Mouse (Mus musculus) embryonic facial prominence, embryonic 10.5 days (tissue): ENCODE measurements around the gene Ptprg. TPM values are rescaled to one million over a fixed set of nuclear protein-coding genes. Genes with fewer than 3 reads are reported as not detected.

Experiments used
- DNase-seq: peaks from one replicate; pipeline ENCODE4 v3.0.0-alpha.2; 2017; ENCODE audit warnings: low spot score
- H3K27ac ChIP-seq: fragments of 300-500 bp; sonication (generic); replicated peaks from 2 replicates; pipeline ENCODE4 v1.5.1; 2016; ENCODE audit warnings: mild to moderate bottlenecking
- H3K27me3 ChIP-seq: fragments of 300-500 bp; sonication (generic); replicated peaks from 2 replicates; pipeline ENCODE4 v1.6.1; 2016; ENCODE audit warnings: low read depth, mild to moderate bottlenecking; ENCODE audit not compliant: poor library complexity, severe bottlenecking
- H3K36me3 ChIP-seq: fragments of 300-500 bp; sonication (generic); replicated peaks from 2 replicates; pipeline ENCODE4 v1.6.1; 2016; ENCODE audit warnings: mild to moderate bottlenecking, moderate library complexity
- H3K4me1 ChIP-seq: fragments of 300-500 bp; sonication (generic); 2 replicates; pipeline ENCODE4 v1.6.1; 2016
- H3K4me3 ChIP-seq: fragments of 300-500 bp; sonication (generic); 2 replicates; pipeline ENCODE4 v1.5.1; 2016; ENCODE audit warnings: mild to moderate bottlenecking, moderate library complexity
- H3K9me3 ChIP-seq: fragments of 300-500 bp; sonication (generic); 2 replicates; pipeline ENCODE4 v1.6.1; 2016; ENCODE audit warnings: mild to moderate bottlenecking
- WGBS: fragments of 180-500 bp; shearing (Covaris S2); methylation state at CpG from one replicate; pipeline ENCODE4 v1.1.7; 2016; 5-methylcytosine and 5-hydroxymethylcytosine counted together
- polyA plus RNA-seq: library from polyadenylated mRNA; unstranded; fragments of >200 nt; fragmentation: Nextera tagmentation; extraction: Ambion mirVana; gene quantifications from 2 replicates; pipeline ENCODE4 v1.2.1, GENCODE M21; 2016

Gene Ptprg
- polyA plus RNA-seq, 1 experiment from 2014 or later: 40.7 TPM

GRCm38 (mm10) chr14:12099390-12100333 is 546.3 kb downstream of the Ptprg start:
- H3K27me3 ChIP-seq: no peaks in the 10 kb centered on the region
- 79% methylated on average over 12 of the region's 12 CpGs for WGBS
- no peaks in the 10 kb centered on the region for H3K36me3 ChIP-seq
- no peak for DNase-seq
- H3K9me3 ChIP-seq: no peaks in the 10 kb centered on the region
- no peak overlapping the region for H3K4me3 ChIP-seq
- H3K4me1 ChIP-seq: peaks cover 16% of the 10 kb centered on the region
- no peak overlapping the region for H3K27ac ChIP-seq

- Histone ChIP-seq H3K27ac (no peak overlapping the region), H3K36me3 (no peaks in the 10 kb centered on the region), H3K27me3 (no peaks in the 10 kb centered on the region), H3K4me3 (no peak overlapping the region), H3K9me3 (no peaks in the 10 kb centered on the region), H3K4me1 (peaks cover 16% of the 10 kb centered on the region)
- DNase-seq: no peak
- WGBS: 86% methylated on average over 11 of the region's 11 CpGs
Observed at GRCm38 (mm10) chr14:12102389-12103325, 549.3 kb downstream of the Ptprg start.

- H3K4me3 ChIP-seq: no peak overlapping the region
- DNase-seq: no peak
- no peaks in the 10 kb centered on the region for H3K9me3 ChIP-seq
- WGBS: 83% methylated on average over 12 of the region's 12 CpGs
- H3K36me3 ChIP-seq: no peaks in the 10 kb centered on the region
- H3K4me1 ChIP-seq: peaks cover 14% of the 10 kb centered on the region
- H3K27me3 ChIP-seq: no peaks in the 10 kb centered on the region
- H3K27ac ChIP-seq: no peak overlapping the region
Observed at GRCm38 (mm10) chr14:12104297-12105155, 551.2 kb downstream of the Ptprg start.

DNA sequence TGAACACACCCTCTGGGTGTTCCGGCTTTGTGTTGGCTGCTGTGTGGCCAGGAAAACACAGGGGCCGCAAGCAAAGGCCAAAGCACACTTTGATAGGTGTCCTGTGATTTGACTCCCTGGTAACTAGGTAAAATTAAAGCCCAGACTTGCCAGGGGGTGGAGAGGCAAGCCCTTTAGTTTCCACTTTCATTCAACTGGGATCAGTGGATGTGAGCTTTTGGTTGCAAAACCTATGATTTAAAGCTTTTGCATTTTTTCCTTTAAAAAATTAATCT is 551.8 kb downstream of the Ptprg start:
- no peak for DNase-seq
- no peaks in the 10 kb centered on the region for H3K9me3 ChIP-seq
- WGBS: 85% methylated on average over 2 of the region's 2 CpGs
- H3K27me3 ChIP-seq: no peaks in the 10 kb centered on the region
- no peaks in the 10 kb centered on the region for H3K36me3 ChIP-seq
- no peak overlapping the region for H3K4me3 ChIP-seq
- no peak overlapping the region for H3K27ac ChIP-seq
- H3K4me1 ChIP-seq: peaks cover 9% of the 10 kb centered on the region

DNA sequence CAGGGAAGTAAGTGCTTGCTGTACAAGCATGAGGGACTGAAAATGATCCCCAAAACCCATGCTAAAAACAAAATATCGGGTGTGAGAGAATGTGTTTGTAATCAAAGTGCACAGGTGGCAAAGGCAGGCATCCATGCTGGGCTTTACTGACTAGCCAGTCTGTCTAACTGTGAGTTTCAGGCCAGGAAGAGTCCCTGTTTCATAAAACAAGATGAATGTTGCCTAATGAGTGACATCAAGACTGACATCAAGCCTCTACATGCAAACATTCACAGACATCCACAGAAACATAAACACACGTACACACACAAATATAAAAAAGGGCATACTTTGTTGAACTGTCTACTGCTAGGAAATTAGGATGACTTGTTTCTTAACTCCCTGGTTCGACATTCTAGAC is 552.3 kb downstream of the Ptprg start:
- Histone ChIP-seq H3K27ac (no peak overlapping the region), H3K4me1 (peaks cover 6% of the 10 kb centered on the region), H3K27me3 (no peaks in the 10 kb centered on the region), H3K36me3 (no peaks in the 10 kb centered on the region), H3K9me3 (no peaks in the 10 kb centered on the region), H3K4me3 (no peak overlapping the region)
- no peak for DNase-seq
- 90% methylated on average over 3 of the region's 3 CpGs for WGBS

GRCm38 (mm10) chr14:12107459-12107858 is 554.1 kb downstream of the Ptprg start:
- Histone ChIP-seq H3K27me3 (no peaks in the 10 kb centered on the region), H3K27ac (no peak overlapping the region), H3K4me3 (no peak overlapping the region), H3K9me3 (no peaks in the 10 kb centered on the region), H3K36me3 (0 out of 2 replicates have a peak, but pooled peaks cover 3% of the 10 kb centered on the region), H3K4me1 (no peaks in the 10 kb centered on the region)
- WGBS: 55% methylated on average over 7 of the region's 7 CpGs
- peak; percentile 13 for DNase-seq

DNA sequence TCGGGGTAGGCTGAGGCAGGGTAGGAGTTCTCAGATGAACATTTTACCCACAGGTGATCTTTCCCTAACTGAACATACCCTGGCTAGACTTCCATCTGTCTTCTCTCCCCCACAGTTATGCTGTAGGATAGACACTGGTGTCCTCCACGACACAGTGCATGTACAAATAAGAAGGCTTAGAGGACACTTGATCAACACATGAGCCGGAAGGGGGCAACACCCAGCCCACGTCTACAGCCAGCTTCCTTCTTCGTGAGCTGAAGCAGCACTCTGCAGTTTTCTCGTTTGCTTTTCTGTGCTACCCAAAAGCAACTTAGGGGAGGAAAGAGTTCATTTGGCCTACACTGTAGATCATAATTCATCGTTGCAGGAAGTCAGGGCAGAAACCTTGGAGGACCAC is 554.7 kb downstream of the Ptprg start:
- H3K36me3 ChIP-seq: 0 out of 2 replicates have a peak, but pooled peaks cover 3% of the 10 kb centered on the region
- no peaks in the 10 kb centered on the region for H3K27me3 ChIP-seq
- no peak for DNase-seq
- H3K4me1 ChIP-seq: no peaks in the 10 kb centered on the region
- H3K4me3 ChIP-seq: no peak overlapping the region
- H3K27ac ChIP-seq: no peak overlapping the region
- 84% methylated on average over 7 of the region's 7 CpGs for WGBS
- H3K9me3 ChIP-seq: no peaks in the 10 kb centered on the region

- 64% methylated on average over 2 of the region's 2 CpGs for WGBS
- no peak overlapping the region for H3K27ac ChIP-seq
- H3K27me3 ChIP-seq: no peaks in the 10 kb centered on the region
- H3K36me3 ChIP-seq: 0 out of 2 replicates have a peak, but pooled peaks cover 3% of the 10 kb centered on the region
- H3K9me3 ChIP-seq: no peaks in the 10 kb centered on the region
- no peak for DNase-seq
- H3K4me1 ChIP-seq: no peaks in the 10 kb centered on the region
- H3K4me3 ChIP-seq: no peak overlapping the region
Observed at GRCm38 (mm10) chr14:12112548-12113011, 559.2 kb downstream of the Ptprg start.

DNA sequence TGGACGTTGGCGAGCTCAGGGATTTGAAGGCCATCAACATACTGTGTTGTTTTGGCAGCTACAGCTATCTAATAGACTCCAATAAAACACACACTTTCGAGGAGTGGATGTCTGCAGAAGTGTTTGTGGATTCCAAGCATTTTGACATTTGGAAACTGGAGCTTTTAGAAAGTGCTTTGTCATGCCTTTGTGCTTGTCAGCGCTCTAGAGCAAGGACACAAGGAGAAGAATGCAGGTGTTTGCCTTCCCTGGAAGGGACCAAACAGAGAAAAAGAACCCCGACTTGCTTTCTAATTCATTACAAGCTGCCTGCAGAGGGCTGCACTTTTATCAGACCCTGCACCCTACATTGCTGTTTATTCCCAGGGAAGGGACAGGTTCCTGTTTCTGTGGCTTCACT is 560.0 kb downstream of the Ptprg start:
- no peaks in the 10 kb centered on the region for H3K4me1 ChIP-seq
- 74% methylated on average over 5 of the region's 5 CpGs for WGBS
- no peak overlapping the region for H3K4me3 ChIP-seq
- H3K27me3 ChIP-seq: no peaks in the 10 kb centered on the region
- no peak for DNase-seq
- H3K27ac ChIP-seq: no peak overlapping the region
- H3K9me3 ChIP-seq: no peaks in the 10 kb centered on the region
- H3K36me3 ChIP-seq: 0 out of 2 replicates have a peak, but pooled peaks cover 3% of the 10 kb centered on the region

DNA sequence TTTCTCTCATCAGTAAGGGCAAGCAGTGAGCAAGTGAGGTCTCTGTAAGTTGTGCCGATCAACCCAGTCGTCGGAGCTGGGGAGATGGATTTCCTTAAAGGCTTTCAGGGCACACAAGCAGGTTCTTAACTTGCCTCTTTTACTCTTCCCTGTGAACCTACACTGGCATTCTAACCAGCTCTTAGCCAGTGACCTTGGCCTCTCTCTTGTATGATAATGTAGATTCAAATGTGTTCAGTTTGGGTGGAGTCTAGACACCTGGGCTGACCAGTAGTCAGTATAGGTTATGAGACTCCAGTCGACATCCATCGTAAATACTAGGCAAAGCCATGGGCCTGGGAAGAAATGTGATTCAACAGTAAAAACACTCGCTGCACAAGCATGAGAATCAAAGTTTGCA is 560.7 kb downstream of the Ptprg start:
- H3K9me3 ChIP-seq: no peaks in the 10 kb centered on the region
- H3K4me3 ChIP-seq: no peak overlapping the region
- H3K4me1 ChIP-seq: no peaks in the 10 kb centered on the region; the same call in 1 of the 2 replicates
- 85% methylated on average over 6 of the region's 6 CpGs for WGBS
- no peak overlapping the region for H3K27ac ChIP-seq
- DNase-seq: no peak
- H3K36me3 ChIP-seq: 0 out of 2 replicates have a peak, but pooled peaks cover 3% of the 10 kb centered on the region
- H3K27me3 ChIP-seq: no peaks in the 10 kb centered on the region

GRCm38 (mm10) chr14:12119260-12119659 is 565.9 kb downstream of the Ptprg start:
- no peaks in the 10 kb centered on the region; the same call in 1 of the 2 replicates for H3K4me1 ChIP-seq
- H3K9me3 ChIP-seq: no peaks in the 10 kb centered on the region
- no peak overlapping the region for H3K27ac ChIP-seq
- H3K36me3 ChIP-seq: peaks cover 13% of the 10 kb centered on the region
- H3K4me3 ChIP-seq: no peak overlapping the region
- H3K27me3 ChIP-seq: no peaks in the 10 kb centered on the region
- DNase-seq: no peak
- WGBS: 83% methylated on average over 8 of the region's 8 CpGs

DNA sequence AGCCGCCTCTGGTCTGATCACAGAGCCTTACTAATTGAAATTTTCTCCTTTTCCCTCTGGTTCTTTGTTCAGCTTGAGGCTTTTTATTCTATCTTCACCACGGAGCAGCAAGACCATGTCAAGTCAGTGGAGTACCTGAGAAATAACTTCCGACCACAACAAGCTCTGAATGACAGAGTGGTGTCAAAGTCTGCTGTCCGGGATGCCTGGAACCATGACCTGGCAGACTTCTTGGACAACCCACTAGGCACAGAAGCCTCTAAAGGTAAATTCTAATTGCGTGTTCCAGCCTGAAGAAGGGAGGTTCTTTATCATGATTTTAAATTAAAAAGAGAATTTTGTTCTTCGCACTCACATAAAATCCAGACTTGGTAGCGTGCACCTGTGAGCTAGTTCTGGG is 568.6 kb downstream of the Ptprg start:
- no peaks in the 10 kb centered on the region for H3K9me3 ChIP-seq
- H3K4me1 ChIP-seq: no peaks in the 10 kb centered on the region; the same call in 1 of the 2 replicates
- 90% methylated on average over 7 of the region's 7 CpGs for WGBS
- H3K27ac ChIP-seq: no peak overlapping the region
- no peak overlapping the region for H3K4me3 ChIP-seq
- DNase-seq: no peak
- H3K27me3 ChIP-seq: no peaks in the 10 kb centered on the region
- H3K36me3 ChIP-seq: peaks cover 13% of the 10 kb centered on the region
